In the genomic region with DNA sequence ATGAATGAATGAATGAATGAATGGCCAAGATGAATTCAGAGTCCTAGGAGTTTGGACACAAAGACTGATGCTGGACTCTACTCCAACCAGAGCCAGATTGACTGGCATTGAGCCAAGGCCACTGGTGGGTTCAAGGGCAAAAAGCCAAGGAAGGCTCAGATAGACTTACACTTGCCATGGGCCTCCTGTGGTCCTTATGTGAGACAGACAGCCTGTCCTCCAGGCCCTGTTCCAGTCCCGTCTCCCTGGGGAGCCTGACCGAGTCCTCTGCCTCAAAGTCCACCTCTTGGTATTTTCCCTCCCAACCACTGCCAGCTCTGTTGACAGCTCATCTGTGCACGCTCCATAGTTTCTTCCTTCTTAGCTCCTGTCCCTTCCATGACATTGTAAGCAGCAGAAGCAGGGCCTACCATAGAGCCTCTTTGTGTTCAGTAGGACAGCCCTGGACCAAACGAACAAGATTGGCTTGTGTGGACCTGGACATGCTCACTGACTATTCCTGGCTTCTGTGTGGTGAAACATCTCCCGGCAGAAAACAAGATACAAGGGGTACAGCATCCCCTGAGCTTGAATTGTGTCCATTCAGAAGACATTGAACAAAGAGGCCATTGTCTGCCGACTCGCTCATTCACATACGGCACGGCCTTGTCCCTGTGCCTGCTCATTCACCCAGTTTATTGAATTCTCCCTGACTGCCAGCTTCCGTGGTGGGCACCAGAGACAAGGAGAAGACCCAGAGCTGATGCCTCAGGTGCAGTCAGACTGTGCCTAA, we compare ENCODE assay signal across 15 mouse cellular contexts. TPM values are rescaled to one million over a fixed set of nuclear protein-coding genes. Genes with fewer than 3 reads are reported as not detected.
DNase-seq lines count a peak whose midpoint lies in the region; ATAC-seq and TF ChIP-seq lines count a peak whose summit lies in the region.
"Had no signal": no experiment of that assay in that cellular context is flagged by ENCODE, and none has a peak within 500 bp of the region (broad histone marks: within the 10 kb centered on the region; RNA-seq: fewer than 3 reads in every experiment).

No protein-coding gene starts in this region.

- no peak for DNase-seq in forebrain, postnatal 0 days
- no peak for DNase-seq in midbrain, embryonic 11.5 days (ENCODE audit: low spot score, missing footprints)
- peak; percentile 58 to 61 for DNase-seq in cerebellum, adult 18-20 months
- no peak for DNase-seq in spleen, postnatal 14 days (ENCODE audit: low spot score in 2 of 2)
- DNase-seq in natural killer cell, adult 2 months (ENCODE audit: low spot score in 2 of 2): no peak
- DNase-seq: gastrocnemius, postnatal 10 days; heart, postnatal 4 days; lung, postnatal 14 days had no signal

- WGBS in forebrain, postnatal 0 days: 23% methylated on average over 10 of the region's 10 CpGs
- WGBS in forebrain, embryonic 12.5 days: 46% methylated on average over 10 of the region's 10 CpGs
- 42% methylated on average over 10 of the region's 10 CpGs for WGBS in midbrain, embryonic 13.5 days
- WGBS in midbrain, embryonic 11.5 days: 64% methylated on average over 10 of the region's 10 CpGs
- 22% methylated on average over 10 of the region's 10 CpGs for WGBS in hindbrain, embryonic 16.5 days

- no peaks in the 10 kb centered on the region for H3K4me1 ChIP-seq in forebrain, postnatal 0 days (ENCODE audit: insufficient read depth)
- H3K4me1 ChIP-seq in forebrain, embryonic 12.5 days: peaks cover 12% of the 10 kb centered on the region
- peaks cover 11% of the 10 kb centered on the region for H3K4me1 ChIP-seq in midbrain, embryonic 13.5 days (replicated peaks)
- H3K4me1 ChIP-seq in midbrain, embryonic 11.5 days (ENCODE audit: control insufficient read depth, insufficient read depth, low read length): peaks cover 2% of the 10 kb centered on the region; the same call in 1 of the 2 replicates
- peaks cover 8% of the 10 kb centered on the region for H3K4me1 ChIP-seq in hindbrain, embryonic 16.5 days (ENCODE audit: control insufficient read depth, insufficient read depth, low read depth, low read length)

- H3K4me3 ChIP-seq in forebrain, postnatal 0 days (ENCODE audit: low read depth, low read length): no peak overlapping the region
- no peak overlapping the region for H3K4me3 ChIP-seq in forebrain, embryonic 12.5 days (replicated peaks)
- H3K4me3 ChIP-seq in midbrain, embryonic 13.5 days (replicated peaks): no peak overlapping the region
- no peak overlapping the region for H3K4me3 ChIP-seq in midbrain, embryonic 11.5 days (ENCODE audit: low read depth, low read length)
- H3K4me3 ChIP-seq in hindbrain, embryonic 16.5 days (ENCODE audit: low read length): no peak overlapping the region
- H3K4me3 ChIP-seq: embryonic facial prominence, embryonic 13.5 days had no signal

- H3K9ac ChIP-seq in forebrain, postnatal 0 days: no peak overlapping the region
- no peak overlapping the region for H3K9ac ChIP-seq in forebrain, embryonic 12.5 days
- H3K9ac ChIP-seq in midbrain, embryonic 13.5 days (replicated peaks): no peak overlapping the region
- H3K9ac ChIP-seq in midbrain, embryonic 11.5 days (ENCODE audit: low read length): no peak overlapping the region
- H3K9ac ChIP-seq in hindbrain, embryonic 16.5 days (ENCODE audit: low read depth, low read length): no peak overlapping the region
- H3K9ac ChIP-seq: embryonic facial prominence, embryonic 13.5 days had no signal

- TF ChIP-seq CTCF in forebrain, postnatal 0 days (IDR thresholded peaks at IDR 0.05; ENCODE audit: low read depth): no peak

- no peaks in the 10 kb centered on the region for H3K9me3 ChIP-seq in forebrain, postnatal 0 days (ENCODE audit: low read length)
- no peaks in the 10 kb centered on the region for H3K9me3 ChIP-seq in forebrain, embryonic 12.5 days
- H3K9me3 ChIP-seq in midbrain, embryonic 13.5 days: no peaks in the 10 kb centered on the region
- H3K9me3 ChIP-seq in midbrain, embryonic 11.5 days (ENCODE audit: control insufficient read depth, low read length): no peaks in the 10 kb centered on the region
- H3K9me3 ChIP-seq in hindbrain, embryonic 16.5 days (ENCODE audit: control insufficient read depth, low read length): no peaks in the 10 kb centered on the region
- H3K9me3 ChIP-seq: embryonic facial prominence, embryonic 13.5 days had no signal

- no peak overlapping the region for H3K4me2 ChIP-seq in forebrain, postnatal 0 days (ENCODE audit: low read depth)
- no peak overlapping the region for H3K4me2 ChIP-seq in forebrain, embryonic 12.5 days
- H3K4me2 ChIP-seq in midbrain, embryonic 13.5 days (replicated peaks): no peak overlapping the region
- H3K4me2 ChIP-seq in midbrain, embryonic 11.5 days: no peak overlapping the region; the same call in 1 of the 2 replicates
- H3K4me2 ChIP-seq in hindbrain, embryonic 16.5 days (ENCODE audit: low read length): no peak overlapping the region
- H3K4me2 ChIP-seq: embryonic facial prominence, embryonic 13.5 days had no signal

- H3K27ac ChIP-seq in forebrain, postnatal 0 days (ENCODE audit: low read depth, low read length): no peak overlapping the region
- no peak overlapping the region for H3K27ac ChIP-seq in forebrain, embryonic 12.5 days
- no peak overlapping the region for H3K27ac ChIP-seq in midbrain, embryonic 13.5 days
- H3K27ac ChIP-seq in midbrain, embryonic 11.5 days (ENCODE audit: low read depth, low read length): no peak overlapping the region
- H3K27ac ChIP-seq in hindbrain, embryonic 16.5 days (ENCODE audit: low read depth, low read length): peak overlapping the region; percentile 60
- H3K27ac ChIP-seq: embryonic facial prominence, embryonic 13.5 days had no signal

- no peaks in the 10 kb centered on the region for H3K36me3 ChIP-seq in forebrain, postnatal 0 days (ENCODE audit: insufficient read depth)
- no peaks in the 10 kb centered on the region for H3K36me3 ChIP-seq in forebrain, embryonic 12.5 days (replicated peaks)
- H3K36me3 ChIP-seq in midbrain, embryonic 13.5 days: no peaks in the 10 kb centered on the region
- H3K36me3 ChIP-seq in midbrain, embryonic 11.5 days (ENCODE audit: control insufficient read depth, insufficient read depth, low read length): no peaks in the 10 kb centered on the region
- no peaks in the 10 kb centered on the region for H3K36me3 ChIP-seq in hindbrain, embryonic 16.5 days (ENCODE audit: control insufficient read depth, insufficient read depth, low read length)
- H3K36me3 ChIP-seq: embryonic facial prominence, embryonic 13.5 days had no signal

- H3K27me3 ChIP-seq in forebrain, postnatal 0 days (ENCODE audit: insufficient read depth, low read length): no peaks in the 10 kb centered on the region
- H3K27me3 ChIP-seq in forebrain, embryonic 12.5 days: peaks cover 6% of the 10 kb centered on the region; the same call in 1 of the 2 replicates
- H3K27me3 ChIP-seq in midbrain, embryonic 13.5 days: no peaks in the 10 kb centered on the region
- no peaks in the 10 kb centered on the region for H3K27me3 ChIP-seq in midbrain, embryonic 11.5 days (ENCODE audit: control insufficient read depth, insufficient read depth, low read length)
- H3K27me3 ChIP-seq in hindbrain, embryonic 16.5 days (replicated peaks; ENCODE audit: control insufficient read depth, insufficient read depth, low read length): no peaks in the 10 kb centered on the region
- H3K27me3 ChIP-seq: embryonic facial prominence, embryonic 13.5 days had no signal

- peak; percentile 55; the same call in 1 of the 2 replicates for ATAC-seq in forebrain, postnatal 0 days
- ATAC-seq in forebrain, embryonic 12.5 days (ENCODE audit: low FRiP score): no peak
- peak; percentile 43; the same call in 1 of the 2 replicates for ATAC-seq in midbrain, embryonic 13.5 days
- no peak for ATAC-seq in midbrain, embryonic 11.5 days (ENCODE audit: low FRiP score)
- peak; percentile 66 for ATAC-seq in hindbrain, embryonic 16.5 days
- ATAC-seq: activated CD4-positive, CD25-positive, alpha-beta regulatory T cell, adult 4 months had no signal

RNA-seq across cellular contexts. Expression of a gene that starts 10.8 kb away (rescaled TPM):
- 24.1 and 33.0 TPM in 2 replicates for total RNA-seq in forebrain, postnatal 0 days (2014; rRNA removed)
- 43.4 and 43.9 TPM in 2 replicates for polyA plus RNA-seq in forebrain, postnatal 0 days (2015; fragmentation: Nextera tagmentation; extraction: Ambion mirVana)
- 54.8 and 55.8 TPM in 2 replicates for polyA plus RNA-seq in forebrain, embryonic 12.5 days (2016; fragmentation: Nextera tagmentation; extraction: Ambion mirVana)
- polyA plus RNA-seq in midbrain, embryonic 13.5 days (2015; fragmentation: Nextera tagmentation; extraction: Ambion mirVana): 66.7 and 72.9 TPM in 2 replicates
- 55.7 and 56.7 TPM in 2 replicates for polyA plus RNA-seq in midbrain, embryonic 11.5 days (2014; fragmentation: Nextera tagmentation; extraction: Ambion mirVana)
- polyA plus RNA-seq in hindbrain, embryonic 16.5 days (2015; fragmentation: Nextera tagmentation; extraction: Ambion mirVana): 50.4 and 53.9 TPM in 2 replicates

RNA-seq across cellular contexts. Expression of a gene that starts 18.9 kb away (rescaled TPM):
- 61.3 and 78.8 TPM in 2 replicates for total RNA-seq in forebrain, postnatal 0 days (2014; rRNA removed)
- polyA plus RNA-seq in forebrain, postnatal 0 days (2015; fragmentation: Nextera tagmentation; extraction: Ambion mirVana): 114 and 134 TPM in 2 replicates
- polyA plus RNA-seq in forebrain, embryonic 12.5 days (2016; fragmentation: Nextera tagmentation; extraction: Ambion mirVana): 139 and 143 TPM in 2 replicates
- 152 and 160 TPM in 2 replicates for polyA plus RNA-seq in midbrain, embryonic 13.5 days (2015; fragmentation: Nextera tagmentation; extraction: Ambion mirVana)
- 163 and 168 TPM in 2 replicates for polyA plus RNA-seq in midbrain, embryonic 11.5 days (2014; fragmentation: Nextera tagmentation; extraction: Ambion mirVana)
- 158 and 167 TPM in 2 replicates for polyA plus RNA-seq in hindbrain, embryonic 16.5 days (2015; fragmentation: Nextera tagmentation; extraction: Ambion mirVana)

RNA-seq across cellular contexts. Expression of a gene that starts 18.9 kb away (rescaled TPM):
- 23.2 and 28.0 TPM in 2 replicates for total RNA-seq in forebrain, postnatal 0 days (2014; rRNA removed)
- 11.1 TPM in 2 replicates for polyA plus RNA-seq in forebrain, postnatal 0 days (2015; fragmentation: Nextera tagmentation; extraction: Ambion mirVana)
- polyA plus RNA-seq in forebrain, embryonic 12.5 days (2016; fragmentation: Nextera tagmentation; extraction: Ambion mirVana): 20.8 and 25.7 TPM in 2 replicates
- polyA plus RNA-seq in midbrain, embryonic 13.5 days (2015; fragmentation: Nextera tagmentation; extraction: Ambion mirVana): 27.9 and 31.0 TPM in 2 replicates
- polyA plus RNA-seq in midbrain, embryonic 11.5 days (2014; fragmentation: Nextera tagmentation; extraction: Ambion mirVana): 19.5 and 20.2 TPM in 2 replicates
- polyA plus RNA-seq in hindbrain, embryonic 16.5 days (2015; fragmentation: Nextera tagmentation; extraction: Ambion mirVana): 13.3 and 14.1 TPM in 2 replicates

RNA-seq across cellular contexts. Expression of a gene that starts 19.6 kb away (rescaled TPM):
- 3.3 and 3.6 TPM in 2 replicates for total RNA-seq in forebrain, postnatal 0 days (2014; rRNA removed)
- polyA plus RNA-seq in forebrain, postnatal 0 days (2015; fragmentation: Nextera tagmentation; extraction: Ambion mirVana): 0.33 and 0.62 TPM in 2 replicates
- polyA plus RNA-seq in forebrain, embryonic 12.5 days (2016; fragmentation: Nextera tagmentation; extraction: Ambion mirVana): 0.73 and 0.83 TPM in 2 replicates
- polyA plus RNA-seq in midbrain, embryonic 13.5 days (2015; fragmentation: Nextera tagmentation; extraction: Ambion mirVana): 1.6 and 1.9 TPM in 2 replicates
- polyA plus RNA-seq in midbrain, embryonic 11.5 days (2014; fragmentation: Nextera tagmentation; extraction: Ambion mirVana): 0.06 and 0.12 TPM in 2 replicates
- 1.3 and 1.4 TPM in 2 replicates for polyA plus RNA-seq in hindbrain, embryonic 16.5 days (2015; fragmentation: Nextera tagmentation; extraction: Ambion mirVana)
- polyA plus RNA-seq: activated CD4-positive, CD25-positive, alpha-beta regulatory T cell, adult 4 months had no signal

RNA-seq across cellular contexts. Expression of a gene that starts 40.8 kb away (rescaled TPM):
- total RNA-seq in forebrain, postnatal 0 days (2014; rRNA removed): 3.8 and 4.7 TPM in 2 replicates
- 4.0 and 4.1 TPM in 2 replicates for polyA plus RNA-seq in forebrain, postnatal 0 days (2015; fragmentation: Nextera tagmentation; extraction: Ambion mirVana)
- not detected in 2 replicates for polyA plus RNA-seq in forebrain, embryonic 12.5 days (2016; fragmentation: Nextera tagmentation; extraction: Ambion mirVana)
- 0.69 and 0.93 TPM in 2 replicates for polyA plus RNA-seq in midbrain, embryonic 13.5 days (2015; fragmentation: Nextera tagmentation; extraction: Ambion mirVana)
- 0.21 and 0.29 TPM in 2 replicates for polyA plus RNA-seq in midbrain, embryonic 11.5 days (2014; fragmentation: Nextera tagmentation; extraction: Ambion mirVana)
- 3.9 and 4.2 TPM in 2 replicates for polyA plus RNA-seq in hindbrain, embryonic 16.5 days (2015; fragmentation: Nextera tagmentation; extraction: Ambion mirVana)
- total RNA-seq: CH12.LX had no signal
- polyA plus RNA-seq: activated CD4-positive, CD25-positive, alpha-beta regulatory T cell, adult 4 months; limb, embryonic 11.5 days had no signal

Comparison
In these comparisons a context has a peak if more than half of its experiments do, and no peak if none do; other contexts are left out.
1. ATAC-seq: peak in forebrain, postnatal 0 days (single experiment), midbrain, embryonic 13.5 days (single experiment) and hindbrain, embryonic 16.5 days (single experiment); none in forebrain, embryonic 12.5 days (single experiment) and midbrain, embryonic 11.5 days (single experiment).
2. DNase-seq: peak in cerebellum, adult 18-20 months (2 of 2); none in forebrain, postnatal 0 days (single experiment), midbrain, embryonic 11.5 days (single experiment), spleen, postnatal 14 days (0 of 2) and natural killer cell, adult 2 months (0 of 2).